Mouse (Mus musculus) gastrocnemius, postnatal 25 days (tissue): ENCODE data around the gene Repin1. TPM values are rescaled to one million over a fixed set of nuclear protein-coding genes. Genes with fewer than 3 reads are reported as not detected.
"Not testable (repeated sequence)": the region's sequence is repeated elsewhere in the genome, so short reads cannot be mapped to it uniquely, and the experiment has no call there.

Experiments
- DNase-seq: peaks from one replicate; pipeline ENCODE4 v3.0.0; 2022
- total RNA-seq, 2 experiments: library from RNA; stranded (reverse); gene quantifications; 1 replicate in 1 of 2; 2 replicates in 1 of 2; pipeline ENCODE4 v1.2.3; 2021

Gene Repin1
- total RNA-seq, 2 experiments from 2014 or later: 21.0 to 23.0 TPM

DNA sequence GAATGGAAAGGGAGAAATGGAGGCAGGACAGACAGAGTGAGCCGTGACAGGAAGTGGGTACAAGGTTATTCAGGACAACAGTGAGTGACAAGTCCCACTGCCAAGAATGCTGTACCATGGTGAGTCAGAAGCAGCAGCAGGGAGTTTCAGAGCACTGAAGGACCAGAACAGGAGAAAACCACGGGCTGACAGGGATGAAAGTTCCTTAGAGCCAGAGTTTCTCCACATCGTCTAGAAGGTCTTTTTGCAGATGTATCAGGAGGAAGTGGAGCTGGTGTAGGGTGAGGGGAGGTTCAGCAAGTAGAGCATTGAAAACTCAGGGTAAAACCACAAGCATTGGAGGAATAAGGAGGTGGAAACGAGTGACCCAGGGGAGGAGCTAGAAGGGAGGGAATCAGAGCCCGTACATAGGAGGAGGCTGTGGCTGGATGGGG is 14.5 kb upstream of the Repin1 start:
- DNase-seq: no peak

DNA sequence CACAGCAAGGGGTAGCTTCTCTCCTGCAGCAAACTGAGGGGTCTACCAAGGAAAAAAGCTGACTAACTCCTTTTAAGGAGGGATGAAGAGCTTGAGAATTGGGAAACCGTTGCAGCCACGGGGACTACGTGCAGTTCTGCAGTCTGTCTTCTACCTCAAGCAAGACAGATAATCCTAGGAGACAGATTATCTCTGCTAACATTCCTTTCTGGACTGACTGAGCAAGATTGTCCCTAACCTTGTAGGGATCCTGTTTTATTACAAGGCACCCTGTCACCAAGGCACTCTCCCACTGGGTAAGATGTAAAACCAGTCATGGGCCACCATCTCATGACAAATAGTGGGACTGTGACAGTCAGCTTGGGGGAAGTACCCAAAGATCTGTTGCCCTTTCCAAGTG is 12.4 kb upstream of the Repin1 start:
- no peak for DNase-seq

DNA sequence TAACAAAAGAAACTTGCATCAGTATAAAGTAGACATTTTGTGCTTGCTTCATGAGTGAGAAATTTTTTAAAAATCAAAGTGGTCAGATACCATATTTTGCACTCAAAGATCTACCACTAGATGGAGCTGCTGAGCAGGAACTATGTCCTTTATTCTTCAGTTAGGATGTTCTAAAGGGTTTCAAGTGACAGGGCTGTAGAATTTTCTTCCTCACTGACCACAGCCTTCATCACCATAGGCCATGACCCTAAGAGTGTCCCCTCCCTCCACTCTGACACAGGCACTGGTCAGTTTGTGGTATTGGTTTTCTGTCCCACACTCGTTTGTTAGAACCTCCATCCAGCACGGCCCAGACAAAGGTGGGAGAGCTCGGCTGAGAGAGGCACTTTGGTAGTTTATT is 11.6 kb upstream of the Repin1 start:
- no peak for DNase-seq

DNA sequence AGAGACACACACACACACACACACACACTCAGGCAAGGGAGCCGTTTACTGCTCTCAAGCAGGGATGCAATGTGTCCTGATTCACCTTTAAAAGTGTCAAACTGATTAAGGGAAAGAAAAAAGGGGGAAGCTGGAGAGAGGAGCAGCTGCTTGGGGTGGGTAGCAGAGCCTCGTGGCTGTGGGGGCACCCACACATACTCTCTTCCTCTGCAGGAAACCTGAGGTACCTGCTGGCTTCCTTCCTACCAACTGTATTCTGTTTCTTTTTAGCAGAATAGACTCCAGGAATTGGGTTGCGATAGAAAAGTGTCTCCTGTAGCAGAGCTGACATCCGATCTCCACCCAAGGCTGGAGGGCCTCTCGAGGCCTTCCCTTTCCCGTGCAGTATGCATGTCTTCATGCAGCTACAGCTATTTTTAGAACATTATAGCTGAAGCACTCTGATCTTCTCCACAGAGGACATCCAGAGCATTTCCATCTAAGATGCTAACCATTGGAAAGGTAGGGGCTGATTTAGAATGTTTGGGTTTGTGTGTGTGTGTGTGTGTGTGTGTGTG is 4.4 kb upstream of the Repin1 start, which contains the start of gene Gm45021:
Gm45021 (plus strand) TSS at position 417 of the 557 bp plus-strand sequence.
- DNase-seq: no peak

DNA sequence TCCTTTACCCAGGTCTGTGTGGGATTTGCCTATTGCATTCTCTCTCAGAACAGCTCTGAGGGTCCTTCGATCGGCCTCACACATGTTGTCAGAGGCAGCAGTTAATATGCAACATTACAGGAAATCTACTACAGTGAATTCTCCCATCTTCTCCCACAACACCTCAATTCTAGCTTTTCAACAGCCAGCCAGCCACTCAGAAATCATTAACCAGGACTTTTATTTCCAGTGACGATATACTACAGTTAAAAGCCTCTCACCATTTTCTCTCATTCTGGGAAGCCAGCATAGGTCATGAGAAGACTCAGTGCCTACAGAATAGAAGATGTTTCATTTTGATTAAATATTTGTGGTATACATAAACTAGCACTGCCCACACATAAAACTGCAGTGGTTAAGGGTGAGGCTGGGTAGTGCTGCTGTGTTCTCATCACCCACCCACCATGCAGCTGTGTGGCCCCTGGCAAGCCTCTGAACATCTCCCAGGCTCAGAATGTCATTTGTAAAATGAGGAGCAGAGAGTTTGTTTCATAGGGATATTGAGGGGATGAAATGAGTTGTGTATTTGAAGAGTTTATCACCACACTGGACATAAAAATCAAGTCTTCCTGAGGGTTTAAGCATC is 2.4 kb upstream of the Repin1 start:
- no peak for DNase-seq

DNA sequence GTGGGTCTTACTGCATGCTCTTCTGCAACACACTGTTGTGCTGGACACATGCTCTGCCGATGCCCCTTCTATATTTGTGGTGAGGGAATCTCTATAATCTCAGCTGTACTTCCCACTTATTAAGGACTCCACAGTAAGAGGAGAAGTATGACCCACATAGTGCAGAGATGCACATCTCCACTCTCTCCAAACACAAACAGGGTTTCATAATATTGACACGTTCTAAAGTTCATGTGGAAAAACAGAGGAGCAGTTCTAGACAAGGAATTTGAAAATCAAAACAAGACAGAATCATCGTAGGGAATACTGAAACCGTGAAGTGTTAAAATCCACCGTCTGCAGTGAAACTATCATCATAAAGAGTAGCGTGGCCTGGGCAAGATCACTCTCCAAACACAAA is 1.8 kb upstream of the Repin1 start:
- no peak for DNase-seq

DNA sequence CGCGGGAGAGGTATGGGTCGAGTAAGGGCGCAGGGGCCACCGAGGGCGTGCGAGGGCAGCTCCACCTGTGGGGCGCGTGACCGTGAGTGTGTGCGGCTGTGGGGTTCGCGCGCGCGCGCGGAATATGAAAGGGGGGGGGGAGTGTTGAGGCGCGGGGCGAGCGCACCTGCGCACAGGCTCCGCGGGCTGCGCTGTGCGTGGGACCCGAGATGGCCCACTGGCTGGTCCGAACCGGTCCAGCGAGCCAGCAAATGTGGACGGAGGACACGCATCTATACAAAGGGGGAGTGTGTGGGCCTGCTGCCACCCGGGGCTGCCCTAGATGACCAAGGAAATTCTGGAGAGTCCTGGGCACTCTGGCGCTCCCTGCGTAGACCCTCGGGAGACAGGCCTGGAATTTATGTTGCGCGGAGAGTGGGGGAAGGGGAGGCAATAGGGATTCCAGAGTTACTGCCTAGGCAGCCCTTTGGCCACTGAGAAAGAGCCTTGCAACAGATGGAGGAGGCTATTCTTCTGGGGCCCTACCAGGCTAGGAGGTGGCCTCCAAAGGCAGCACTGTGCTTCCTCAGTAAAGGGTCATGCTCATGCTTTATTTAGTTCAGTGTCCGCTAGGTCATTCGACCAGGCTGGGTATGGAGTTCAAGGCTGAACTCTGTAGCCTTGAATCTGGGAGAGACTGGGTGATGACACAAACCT is 508 bp downstream of the Repin1 start:
- DNase-seq: no peak

DNA sequence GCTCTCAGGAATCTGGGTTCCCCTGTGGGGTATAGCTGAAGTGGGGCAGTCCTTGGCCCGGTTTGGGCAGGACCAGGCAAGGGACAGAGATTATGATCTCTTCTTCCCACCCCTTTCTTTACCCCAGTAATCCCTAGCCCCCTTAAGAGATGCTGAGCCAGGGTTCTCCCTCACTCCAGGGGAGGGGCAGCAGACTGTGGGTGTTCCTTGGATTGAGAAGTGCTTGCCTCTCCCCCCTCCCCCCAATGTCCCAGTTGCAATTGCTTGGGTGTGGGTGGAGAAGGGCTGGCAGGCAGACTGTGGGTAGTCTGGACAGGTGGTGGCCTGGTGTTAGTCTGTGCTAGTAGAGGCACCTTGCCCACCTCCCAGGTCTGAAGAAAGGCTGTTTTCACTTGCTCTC is 1.6 kb downstream of the Repin1 start:
- no peak for DNase-seq

DNA sequence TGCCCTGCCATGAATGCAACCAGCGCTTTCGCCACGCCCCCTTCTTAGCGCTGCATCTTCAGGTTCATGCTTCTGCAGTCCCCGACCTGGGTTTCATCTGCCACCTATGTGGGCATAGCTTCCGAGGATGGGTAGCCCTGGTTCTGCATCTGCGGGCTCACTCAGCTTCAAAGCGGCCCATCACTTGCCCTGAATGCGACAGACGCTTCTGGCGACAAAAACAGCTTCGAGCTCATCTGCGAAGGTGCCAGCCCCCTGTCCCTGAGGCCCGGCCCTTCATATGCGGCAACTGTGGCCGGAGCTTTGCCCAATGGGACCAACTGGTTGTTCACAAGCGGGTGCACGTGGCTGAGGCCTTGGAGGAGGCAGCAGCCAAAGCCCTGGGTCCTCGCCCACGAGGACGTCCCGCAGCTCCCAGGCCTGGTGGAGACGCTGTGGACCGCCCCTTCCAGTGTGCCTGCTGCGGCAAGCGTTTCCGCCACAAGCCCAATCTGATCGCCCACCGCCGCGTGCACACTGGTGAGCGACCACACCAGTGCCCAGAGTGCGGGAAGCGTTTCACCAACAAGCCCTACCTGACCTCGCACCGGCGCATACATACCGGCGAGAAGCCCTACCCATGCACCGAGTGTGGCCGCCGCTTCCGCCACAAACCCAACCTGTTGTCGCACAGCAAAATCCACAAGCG is 3.0 kb downstream of the Repin1 start:
- no peak for DNase-seq

DNA sequence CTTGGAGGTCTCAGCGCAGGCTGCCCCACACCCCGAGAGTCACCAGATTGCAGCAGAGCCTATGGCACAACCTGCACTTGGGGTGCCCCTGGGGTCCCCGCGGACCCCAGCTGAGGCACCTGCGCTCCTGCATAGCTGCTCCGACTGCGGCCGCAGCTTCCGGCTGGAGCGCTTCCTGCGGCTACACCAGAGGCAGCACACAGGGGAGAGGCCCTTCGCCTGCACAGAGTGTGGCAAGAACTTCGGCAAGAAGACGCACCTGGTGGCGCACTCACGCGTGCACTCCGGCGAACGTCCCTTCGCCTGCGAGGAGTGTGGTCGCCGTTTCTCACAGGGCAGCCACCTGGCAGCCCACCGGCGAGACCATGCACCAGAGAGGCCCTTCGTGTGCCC is 3.5 kb downstream of the Repin1 start:
- no peak for DNase-seq

DNA sequence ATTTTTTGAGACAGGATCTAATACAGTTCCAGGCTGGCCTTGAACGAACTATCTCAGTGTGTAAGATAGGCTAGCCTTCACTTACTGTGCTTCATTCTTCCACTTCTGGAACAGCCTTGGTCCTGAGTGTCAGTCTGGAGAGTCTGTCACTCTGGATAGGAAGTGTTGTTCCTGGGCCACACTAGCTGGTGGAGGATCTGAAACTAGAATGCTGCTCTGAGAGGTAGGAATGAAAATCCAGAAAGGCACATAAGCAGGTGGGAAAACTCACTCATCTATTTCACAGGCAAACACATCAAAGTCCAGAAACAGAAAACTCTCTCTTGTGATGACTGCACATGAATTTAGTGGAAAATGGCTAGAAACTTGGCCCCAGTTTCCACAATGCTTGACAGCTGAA is 6.9 kb downstream of the Repin1 start:
- no peak for DNase-seq

DNA sequence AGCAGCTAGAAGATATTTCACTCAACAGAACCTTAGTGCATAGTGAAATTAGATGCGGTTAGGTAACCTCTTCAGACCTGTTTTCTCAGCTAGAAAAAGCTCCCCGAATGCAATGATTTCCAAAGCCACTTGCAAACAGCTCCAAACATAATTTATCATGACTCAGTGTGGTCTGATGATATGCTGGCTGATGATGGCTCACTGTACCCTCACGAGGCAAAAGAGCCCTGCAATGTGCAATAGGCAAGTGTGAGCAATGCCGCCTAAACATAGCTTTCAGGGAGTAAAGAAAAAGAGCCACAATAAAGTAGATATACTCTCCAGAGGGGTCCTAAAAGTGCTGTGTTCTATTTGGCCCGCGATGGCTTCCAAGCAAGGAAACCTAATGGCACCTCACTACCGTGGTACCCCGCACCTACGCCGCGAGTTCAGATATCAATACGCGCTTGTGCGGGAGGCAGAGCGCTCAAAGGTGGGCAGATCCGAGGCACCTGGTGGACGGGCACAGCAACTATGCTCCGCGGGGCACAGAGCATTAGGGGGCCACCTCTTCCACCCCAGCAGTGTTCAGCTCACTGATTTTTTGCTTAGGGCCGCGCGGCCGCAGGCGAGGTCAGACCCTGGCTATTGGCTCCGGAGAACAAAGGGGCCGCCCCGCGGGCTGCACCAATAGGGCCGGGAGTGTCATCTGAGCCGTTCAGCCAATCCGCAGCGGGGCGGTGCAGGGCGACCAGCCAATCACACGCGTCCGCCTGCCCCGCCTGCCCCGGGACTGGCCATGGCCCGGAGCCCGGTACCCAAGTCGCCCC is 7.8 kb downstream of the Repin1 start, which contains the start of gene Zfp775:
Zfp775 (plus strand) TSS at position 793 of the 809 bp plus-strand sequence.
- peak; percentile 99 for DNase-seq

DNA sequence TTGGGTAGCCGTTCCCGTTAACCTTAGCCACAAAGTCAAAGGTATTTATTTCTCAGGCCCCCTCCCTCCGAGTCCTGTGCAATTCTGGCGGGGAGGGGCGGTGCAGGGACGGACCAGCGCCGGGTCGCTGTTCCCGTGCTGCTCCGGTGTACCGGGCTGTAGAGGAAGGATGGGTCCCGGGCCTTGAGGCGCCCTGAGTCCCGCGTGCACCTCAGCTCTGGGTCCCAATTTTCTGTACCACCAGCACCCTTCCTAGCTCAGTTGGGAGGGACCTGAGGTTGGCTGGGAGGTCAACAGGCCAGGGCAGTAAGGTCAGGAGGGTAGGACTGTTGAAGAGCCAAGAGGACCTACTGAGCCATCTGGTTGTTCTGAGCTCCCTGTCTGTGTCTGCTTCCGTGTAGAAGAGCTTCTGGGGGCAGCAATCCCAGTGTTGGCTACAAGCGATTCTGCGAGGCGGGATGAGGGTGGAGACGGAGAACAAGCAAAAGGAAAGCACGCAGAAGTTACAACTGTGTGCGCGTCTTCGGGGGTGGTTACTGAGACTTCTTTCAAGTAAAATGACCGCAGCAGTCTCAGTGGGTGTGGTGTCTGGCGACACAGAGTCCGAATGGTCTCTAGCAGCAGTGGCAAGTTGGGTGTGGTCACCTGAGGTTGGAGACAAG is 8.5 kb downstream of the Repin1 start:
- peak; percentile 29 for DNase-seq

DNA sequence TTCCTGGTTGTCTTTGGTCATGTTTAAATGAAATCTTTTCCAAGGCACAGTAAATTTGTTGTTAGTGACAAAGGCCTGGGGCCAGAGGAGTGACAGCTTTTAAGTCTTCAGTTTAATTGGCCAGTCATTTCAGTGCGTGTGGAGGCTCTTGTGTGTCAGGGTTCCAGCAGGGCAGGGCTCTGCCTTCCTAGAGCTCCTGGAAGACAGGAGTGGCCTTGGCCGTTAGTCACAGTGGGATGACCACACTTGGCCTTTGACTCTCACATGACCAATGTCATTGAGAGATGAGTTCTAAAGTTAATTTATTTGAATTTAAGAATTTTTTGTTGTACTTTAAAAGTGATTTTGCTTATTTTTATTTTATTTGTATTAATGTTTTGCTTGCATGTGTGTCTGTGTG is 14.4 kb downstream of the Repin1 start:
- no peak for DNase-seq

DNA sequence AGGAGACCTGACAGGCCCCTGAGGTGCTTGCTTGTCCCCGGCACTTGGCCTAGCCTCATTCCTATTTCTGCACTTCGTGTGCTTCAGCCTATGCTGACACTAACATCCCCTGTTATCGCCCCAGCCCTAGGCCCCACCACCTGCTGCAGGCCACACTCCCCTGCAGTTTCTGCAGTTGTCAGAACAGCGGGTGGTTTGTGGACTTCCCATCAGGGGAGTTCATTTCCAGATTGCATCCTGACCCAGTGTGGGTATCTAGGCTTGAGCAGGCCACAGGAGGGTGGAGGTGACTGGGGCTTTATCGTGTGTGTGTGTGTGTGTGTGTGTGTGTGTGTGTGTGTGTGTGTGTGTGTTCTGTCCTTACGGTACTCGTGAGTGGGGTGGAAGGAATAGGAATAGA is 15.8 kb downstream of the Repin1 start:
- DNase-seq: no peak

DNA sequence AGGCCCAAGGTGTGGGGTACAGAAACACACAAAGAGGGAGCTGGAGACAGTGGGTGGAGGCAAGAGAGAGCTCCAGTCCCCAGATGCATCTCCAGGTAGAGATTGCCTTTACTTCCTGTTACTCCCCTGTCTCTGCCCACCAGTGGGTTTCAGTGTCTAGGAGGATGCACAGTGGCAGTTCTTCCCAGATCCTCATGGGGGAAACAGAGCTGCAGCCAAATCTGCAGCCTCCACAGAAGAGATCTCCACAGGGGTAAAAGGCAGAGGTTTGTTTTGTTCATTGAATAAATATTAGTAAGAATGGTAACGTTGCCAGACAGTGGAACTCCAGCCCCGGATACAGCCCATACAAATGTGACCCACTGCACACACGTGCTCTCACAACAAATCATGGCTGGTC is 17.0 kb downstream of the Repin1 start:
- no peak for DNase-seq

DNA sequence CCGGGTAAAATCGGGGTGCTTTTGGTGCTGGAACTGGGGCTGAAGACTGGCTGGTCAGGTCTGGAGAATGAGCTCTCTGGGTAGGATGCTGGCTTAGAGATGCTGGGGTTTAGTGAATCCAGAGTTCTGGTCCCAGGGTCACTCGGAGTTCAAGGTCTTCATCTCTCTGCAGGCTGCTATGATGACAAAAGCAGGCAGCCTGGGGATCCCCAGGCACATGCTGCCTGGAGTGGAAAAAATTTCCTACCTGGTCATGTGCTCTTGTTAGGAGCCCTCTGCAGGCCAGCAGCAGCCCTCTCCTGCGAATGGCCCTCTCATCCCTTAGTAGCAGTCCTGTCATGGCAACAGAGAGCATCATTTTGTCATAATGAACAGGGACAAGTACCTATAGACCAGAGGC is 19.8 kb downstream of the Repin1 start:
- no peak for DNase-seq

DNA sequence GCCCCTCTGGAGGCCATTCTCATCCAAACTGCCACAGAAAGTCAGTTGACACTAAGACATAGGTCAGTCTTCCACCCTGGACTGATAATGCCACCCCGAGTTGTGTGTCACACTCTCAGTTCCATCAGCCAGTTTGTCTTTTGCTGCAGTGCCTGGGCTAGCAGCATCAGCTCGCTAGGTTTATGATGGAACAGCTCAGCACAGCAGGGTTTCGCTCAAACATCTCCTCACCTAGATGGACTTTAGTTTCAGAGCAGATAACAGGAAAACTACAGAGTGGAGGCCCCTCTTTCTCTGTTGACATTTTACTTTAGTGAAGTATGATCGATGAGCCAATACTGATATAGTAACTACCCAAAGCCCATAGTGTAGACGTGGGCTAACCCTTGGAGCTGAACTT is 21.1 kb downstream of the Repin1 start:
- DNase-seq: no peak

DNA sequence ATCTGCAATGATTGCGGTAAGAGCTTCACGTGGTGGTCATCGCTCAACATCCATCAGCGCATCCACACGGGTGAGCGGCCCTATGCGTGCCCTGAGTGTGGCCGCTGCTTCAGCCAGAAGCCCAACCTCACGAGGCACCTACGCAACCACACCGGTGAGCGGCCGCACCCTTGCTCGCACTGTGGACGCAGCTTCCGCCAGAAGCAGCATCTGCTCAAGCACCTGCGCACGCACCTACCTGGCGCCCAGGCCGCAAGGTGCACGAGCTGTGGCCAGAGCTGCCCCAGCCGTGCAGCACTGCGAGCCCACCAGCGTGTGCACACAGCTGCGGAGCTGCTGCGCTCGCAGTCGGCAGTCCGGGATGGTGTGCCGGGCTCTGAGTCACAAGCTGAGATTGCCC is 26.3 kb downstream of the Repin1 start:
- no peak for DNase-seq

DNA sequence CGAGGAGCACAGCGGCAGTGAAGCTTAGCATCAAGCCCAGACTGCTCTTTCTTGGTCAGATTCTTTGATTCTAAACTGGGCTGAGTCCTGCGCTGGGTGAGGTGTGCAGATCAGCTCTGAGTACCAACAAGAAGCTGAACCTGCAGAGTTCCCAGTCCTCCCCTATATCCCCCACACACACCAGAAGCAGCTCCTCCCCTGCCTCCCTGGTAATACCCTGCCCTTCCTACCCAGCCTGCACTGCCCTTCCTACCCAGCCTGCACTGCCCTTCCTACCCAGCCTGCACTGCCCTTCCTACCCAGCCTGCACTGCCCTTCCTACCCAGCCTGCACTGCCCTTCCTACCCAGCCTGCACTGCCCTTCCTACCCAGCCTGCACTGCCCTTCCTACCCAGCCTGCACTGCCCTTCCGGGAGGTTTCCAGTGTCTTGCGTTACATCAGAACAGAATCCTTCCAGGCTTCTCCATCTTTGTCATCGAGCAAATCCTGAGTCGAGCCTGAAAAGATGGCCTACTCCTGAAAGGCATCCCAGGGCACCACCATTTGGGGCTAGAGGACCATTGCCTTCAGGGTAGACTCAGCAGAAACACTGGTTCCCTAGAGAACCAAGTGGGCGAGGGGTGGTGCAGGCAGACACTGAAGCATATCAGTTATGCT is 28.6 kb downstream of the Repin1 start:
- not testable (repeated sequence) for DNase-seq

DNA sequence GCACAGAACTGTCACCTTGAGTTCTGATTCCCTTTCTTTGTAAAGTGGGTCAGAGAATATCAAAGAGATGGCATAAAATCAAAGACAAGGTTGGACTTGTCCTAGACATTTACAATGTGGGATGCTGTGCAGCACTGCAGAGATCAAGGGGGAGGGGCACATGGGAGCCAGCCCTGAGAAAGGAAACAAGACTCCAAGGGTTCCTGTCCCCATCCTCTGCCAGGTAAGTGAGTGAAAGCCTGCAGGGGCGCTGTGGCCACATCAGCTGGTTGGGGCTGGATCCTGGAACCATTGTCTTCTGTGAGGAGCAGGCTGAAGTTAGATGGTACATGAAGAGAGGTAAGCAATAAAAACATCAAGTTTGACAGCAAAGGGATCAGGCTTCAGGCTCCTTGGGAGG is 29.8 kb downstream of the Repin1 start:
- no peak for DNase-seq
